10 mouse cellular contexts compared by ENCODE assay signal in genomic region chr4:45844355-45844754, GRCm38 (mm10). TPM values are rescaled to one million over a fixed set of nuclear protein-coding genes. Genes with fewer than 3 reads are reported as not detected.
DNase-seq lines count a peak whose midpoint lies in the region; ATAC-seq and TF ChIP-seq lines count a peak whose summit lies in the region.
"Had no signal": no experiment of that assay in that cellular context is flagged by ENCODE, and none has a peak within 500 bp of the region (broad histone marks: within the 10 kb centered on the region; RNA-seq: fewer than 3 reads in every experiment).

No protein-coding gene starts in this region.

- H3K9me3 ChIP-seq in kidney, postnatal 0 days (replicated peaks; ENCODE audit: low read length): no peaks in the 10 kb centered on the region
- H3K9me3 ChIP-seq in kidney, embryonic 14.5 days (ENCODE audit: control insufficient read depth, low read length): no peaks in the 10 kb centered on the region
- no peaks in the 10 kb centered on the region for H3K9me3 ChIP-seq in midbrain, postnatal 0 days (ENCODE audit: low read length)

- no peak for ATAC-seq in kidney, postnatal 0 days (replicated peaks; ENCODE audit: low FRiP score, low read depth)
- ATAC-seq in kidney, embryonic 14.5 days (ENCODE audit: low FRiP score, low TSS enrichment): no peak
- ATAC-seq in midbrain, postnatal 0 days (ENCODE audit: low FRiP score): no peak
- ATAC-seq in erythroid progenitor cell, adult 5-6 weeks (replicated peaks; ENCODE audit: low FRiP score, poor library complexity, severe bottlenecking): no peak

- 0 out of 2 replicates have a peak, but pooled peaks cover 2% of the 10 kb centered on the region for H3K27me3 ChIP-seq in kidney, postnatal 0 days (ENCODE audit: insufficient read depth, low read length)
- no peaks in the 10 kb centered on the region for H3K27me3 ChIP-seq in kidney, embryonic 14.5 days (ENCODE audit: control insufficient read depth, insufficient read depth, low read length)
- H3K27me3 ChIP-seq in midbrain, postnatal 0 days (ENCODE audit: insufficient read depth, low read length): no peaks in the 10 kb centered on the region

- DNase-seq in adrenal gland, postnatal 10 days: peak; percentile 56
- no peak for DNase-seq in adrenal gland, adult 8-10 months
- peak; percentile 55 for DNase-seq in kidney, postnatal 0 days (ENCODE audit: low spot score)
- DNase-seq in kidney, postnatal 25 days: peak; percentile 27 to 48
- DNase-seq in midbrain, postnatal 0 days (ENCODE audit: low spot score): peak; percentile 81

- whole genome bisulfite sequencing in kidney, postnatal 0 days: 48% methylated on average over 14 of the region's 14 CpGs
- 56% methylated on average over 14 of the region's 14 CpGs for WGBS in kidney, embryonic 14.5 days
- 44% methylated on average over 14 of the region's 14 CpGs for WGBS in midbrain, postnatal 0 days

- no peak overlapping the region for H3K9ac ChIP-seq in kidney, postnatal 0 days (ENCODE audit: low read depth, low read length)
- H3K9ac ChIP-seq in kidney, embryonic 14.5 days (ENCODE audit: low read depth, low read length): no peak overlapping the region
- no peak overlapping the region for H3K9ac ChIP-seq in midbrain, postnatal 0 days (replicated peaks; ENCODE audit: low read length, poor library complexity, severe bottlenecking)

- no peak overlapping the region for H3K4me3 ChIP-seq in kidney, postnatal 0 days (replicated peaks; ENCODE audit: low read depth, low read length)
- H3K4me3 ChIP-seq in kidney, embryonic 14.5 days (ENCODE audit: low read length): no peak overlapping the region
- no peak overlapping the region for H3K4me3 ChIP-seq in bone marrow macrophage, adult 2 months (ENCODE audit: insufficient read depth, low read length)
- H3K4me3 ChIP-seq in midbrain, postnatal 0 days (ENCODE audit: low read depth, low read length): no peak overlapping the region
- H3K4me3 ChIP-seq: megakaryocyte, embryonic 14.5 days had no signal

- TF ChIP-seq CTCF in kidney, postnatal 0 days (IDR thresholded peaks at IDR 0.05; ENCODE audit: low read depth): peak; percentile 77
- TF ChIP-seq CTCF in bone marrow macrophage, adult 2 months (IDR thresholded peaks at IDR 0.05; ENCODE audit: low read depth, low read length): peak; percentile 31; the same call in 1 of the 2 replicates
- peak; percentile 90 for TF ChIP-seq CTCF in midbrain, postnatal 0 days (IDR thresholded peaks at IDR 0.05)

- no peak for TF ChIP-seq POLR2A in bone marrow macrophage, adult 2 months (IDR thresholded peaks at IDR 0.05; ENCODE audit: borderline replicate concordance, low read depth, low read length)

- no peaks in the 10 kb centered on the region for H3K36me3 ChIP-seq in kidney, postnatal 0 days (ENCODE audit: insufficient read depth, low read length)
- H3K36me3 ChIP-seq in kidney, embryonic 14.5 days (ENCODE audit: control insufficient read depth, insufficient read depth, low read length): no peaks in the 10 kb centered on the region
- H3K36me3 ChIP-seq in midbrain, postnatal 0 days (ENCODE audit: insufficient read depth, low read length): no peaks in the 10 kb centered on the region

- H3K27ac ChIP-seq in kidney, postnatal 0 days: no peak overlapping the region
- no peak overlapping the region for H3K27ac ChIP-seq in kidney, embryonic 14.5 days (ENCODE audit: low read depth, low read length)
- no peak overlapping the region for H3K27ac ChIP-seq in bone marrow macrophage, adult 2 months (ENCODE audit: insufficient read depth, low read depth, low read length)
- no peak overlapping the region for H3K27ac ChIP-seq in midbrain, postnatal 0 days (ENCODE audit: low read depth, low read length)

- no peak overlapping the region for H3K4me2 ChIP-seq in kidney, postnatal 0 days (ENCODE audit: low read length)
- no peak overlapping the region for H3K4me2 ChIP-seq in kidney, embryonic 14.5 days (replicated peaks; ENCODE audit: low read depth, low read length)
- no peak overlapping the region for H3K4me2 ChIP-seq in midbrain, postnatal 0 days (ENCODE audit: low read depth, low read length, poor library complexity, severe bottlenecking)

- 0 out of 2 replicates have a peak, but pooled peaks cover 5% of the 10 kb centered on the region for H3K4me1 ChIP-seq in kidney, postnatal 0 days (replicated peaks; ENCODE audit: insufficient read depth, low read length)
- H3K4me1 ChIP-seq in kidney, embryonic 14.5 days (ENCODE audit: control insufficient read depth, insufficient read depth, low read length): peaks cover 4% of the 10 kb centered on the region
- peaks cover 18% of the 10 kb centered on the region for H3K4me1 ChIP-seq in bone marrow macrophage, adult 2 months (ENCODE audit: control insufficient read depth, insufficient read depth, low read length)
- no peaks in the 10 kb centered on the region for H3K4me1 ChIP-seq in midbrain, postnatal 0 days (ENCODE audit: insufficient read depth, low read length)

RNA-seq across cellular contexts. Expression of gene Stra6l, which starts 4.1 kb away (rescaled TPM):
- 1 to 10 TPM; 4.8 to 8.1 TPM for total RNA-seq in adrenal gland, postnatal 10 days (2021)
- under 1 TPM; 0.31 to 0.58 (median 0.49) TPM for total RNA-seq in adrenal gland, adult 8-10 months (2022)
- polyA plus RNA-seq in kidney, postnatal 0 days (2015; fragmentation: Nextera tagmentation; extraction: Ambion mirVana): 1.5 and 1.9 TPM in 2 replicates
- 0.29 and 0.61 TPM in 2 replicates for polyA plus RNA-seq in kidney, embryonic 14.5 days (2014; fragmentation: Nextera tagmentation; extraction: Ambion mirVana)
- polyA plus RNA-seq in bone marrow macrophage, adult 2 months (2012; ENCODE audit: insufficient read depth, insufficient read length, missing spikeins): 0.79 and 0.82 TPM in 2 replicates
- total RNA-seq in midbrain, postnatal 0 days (2014; rRNA removed): 0.71 and 1.4 TPM in 2 replicates
- 0.46 and 0.56 TPM in 2 replicates for polyA plus RNA-seq in midbrain, postnatal 0 days (2015; fragmentation: Nextera tagmentation; extraction: Ambion mirVana)
- total RNA-seq in erythroid progenitor cell, adult 5-6 weeks (2015; ENCODE audit: low replicate concordance): not detected in 2 replicates
- not detected in 2 replicates for total RNA-seq in erythroid progenitor cell, adult 5-6 weeks (2017; ENCODE audit: low replicate concordance)
- total RNA-seq: heart, adult 18-20 months had no signal

RNA-seq across cellular contexts. Expression of gene Igfbpl1, which starts 17.6 kb away (rescaled TPM):
- total RNA-seq in adrenal gland, postnatal 10 days (2021): under 1 TPM in 1 of 2 experiments, not detected in 1; 0.12 TPM
- total RNA-seq in adrenal gland, adult 8-10 months (2022): under 1 TPM; 0.20 to 0.67 (median 0.26) TPM
- 0.04 TPM in 1 of 2 replicates, not detected in the other for polyA plus RNA-seq in kidney, postnatal 0 days (2015; fragmentation: Nextera tagmentation; extraction: Ambion mirVana)
- 0.14 TPM in 2 replicates for polyA plus RNA-seq in kidney, embryonic 14.5 days (2014; fragmentation: Nextera tagmentation; extraction: Ambion mirVana)
- not detected in 2 replicates for polyA plus RNA-seq in bone marrow macrophage, adult 2 months (2012; ENCODE audit: insufficient read depth, insufficient read length, missing spikeins)
- 36.5 and 51.6 TPM in 2 replicates for total RNA-seq in midbrain, postnatal 0 days (2014; rRNA removed)
- polyA plus RNA-seq in midbrain, postnatal 0 days (2015; fragmentation: Nextera tagmentation; extraction: Ambion mirVana): 8.5 and 10.3 TPM in 2 replicates
- not detected in 2 replicates for total RNA-seq in erythroid progenitor cell, adult 5-6 weeks (2015; ENCODE audit: low replicate concordance)
- total RNA-seq in erythroid progenitor cell, adult 5-6 weeks (2017; ENCODE audit: low replicate concordance): not detected in 2 replicates

RNA-seq across cellular contexts. Expression of gene Aldh1b1, which starts 45.5 kb away (rescaled TPM):
- 10 to 100 TPM; 22.1 to 28.1 TPM for total RNA-seq in adrenal gland, postnatal 10 days (2021)
- total RNA-seq in adrenal gland, adult 8-10 months (2022): 10 to 100 TPM; 39.2 to 46.2 (median 41.9) TPM
- 9.7 and 12.1 TPM in 2 replicates for polyA plus RNA-seq in kidney, postnatal 0 days (2015; fragmentation: Nextera tagmentation; extraction: Ambion mirVana)
- polyA plus RNA-seq in kidney, embryonic 14.5 days (2014; fragmentation: Nextera tagmentation; extraction: Ambion mirVana): 2.0 and 2.2 TPM in 2 replicates
- 4.2 and 4.3 TPM in 2 replicates for polyA plus RNA-seq in bone marrow macrophage, adult 2 months (2012; ENCODE audit: insufficient read depth, insufficient read length, missing spikeins)
- 17.6 and 20.3 TPM in 2 replicates for total RNA-seq in midbrain, postnatal 0 days (2014; rRNA removed)
- polyA plus RNA-seq in midbrain, postnatal 0 days (2015; fragmentation: Nextera tagmentation; extraction: Ambion mirVana): 22.6 and 23.6 TPM in 2 replicates
- not detected in 2 replicates for total RNA-seq in erythroid progenitor cell, adult 5-6 weeks (2015; ENCODE audit: low replicate concordance)
- total RNA-seq in erythroid progenitor cell, adult 5-6 weeks (2017; ENCODE audit: low replicate concordance): 1.7 and 3.5 TPM in 2 replicates

RNA-seq across cellular contexts. Expression of gene Ccdc180, which starts 45.7 kb away (rescaled TPM):
- under 1 TPM; 0.06 to 0.09 TPM for total RNA-seq in adrenal gland, postnatal 10 days (2021)
- total RNA-seq in adrenal gland, adult 8-10 months (2022): under 1 TPM in 3 of 4 experiments, not detected in 1; 0.08 to 0.59 (median 0.56) TPM
- polyA plus RNA-seq in kidney, postnatal 0 days (2015; fragmentation: Nextera tagmentation; extraction: Ambion mirVana): 0.47 and 0.55 TPM in 2 replicates
- 0.16 and 0.80 TPM in 2 replicates for polyA plus RNA-seq in kidney, embryonic 14.5 days (2014; fragmentation: Nextera tagmentation; extraction: Ambion mirVana)
- 0.32 and 1.2 TPM in 2 replicates for polyA plus RNA-seq in bone marrow macrophage, adult 2 months (2012; ENCODE audit: insufficient read depth, insufficient read length, missing spikeins)
- total RNA-seq in midbrain, postnatal 0 days (2014; rRNA removed): 0.27 and 0.52 TPM in 2 replicates
- polyA plus RNA-seq in midbrain, postnatal 0 days (2015; fragmentation: Nextera tagmentation; extraction: Ambion mirVana): 0.27 and 0.48 TPM in 2 replicates
- total RNA-seq in erythroid progenitor cell, adult 5-6 weeks (2015; ENCODE audit: low replicate concordance): not detected in 2 replicates
- 0.23 TPM in 1 of 2 replicates, not detected in the other for total RNA-seq in erythroid progenitor cell, adult 5-6 weeks (2017; ENCODE audit: low replicate concordance)

Comparison
In these comparisons a context has a peak if more than half of its experiments do, and no peak if none do; other contexts are left out.
1. CTCF ChIP-seq: peak in every context shown above with its lines; median percentile 90 in midbrain, postnatal 0 days; 77 in kidney, postnatal 0 days; 31 in bone marrow macrophage, adult 2 months.
2. RNA of gene Igfbpl1, which starts 17.6 kb away (total RNA-seq): 36.5 to 51.6 TPM in midbrain, postnatal 0 days; 0.20 to 0.67 TPM in adrenal gland, adult 8-10 months, 0.12 TPM in adrenal gland, postnatal 10 days and not detected in erythroid progenitor cell, adult 5-6 weeks; every median in the first group is over 10 times any median in the second.